In the genomic region with DNA sequence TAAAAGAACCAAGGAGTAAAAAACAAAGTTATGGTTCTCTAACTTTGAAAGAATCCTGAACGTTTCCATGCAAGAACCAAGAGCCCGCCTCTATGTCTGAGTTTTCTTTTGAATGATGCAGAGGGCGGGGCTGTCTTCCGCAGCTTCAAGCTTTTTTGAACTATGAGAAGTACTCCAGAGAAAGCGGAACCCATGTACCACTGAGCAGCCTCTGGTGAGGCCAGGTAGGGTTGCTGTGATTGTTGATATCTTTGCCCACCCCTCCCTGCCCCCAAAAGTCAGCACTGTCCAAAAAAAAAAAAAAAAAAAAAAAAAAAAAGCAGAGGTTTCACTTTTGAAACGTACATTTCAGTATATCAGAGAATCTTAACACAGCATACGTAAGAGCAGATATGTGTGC, we compare ENCODE assay signal across 10 mouse cellular contexts.
DNase-seq lines count a peak whose midpoint lies in the region; ATAC-seq and TF ChIP-seq lines count a peak whose summit lies in the region.
"Had no signal": no experiment of that assay in that cellular context is flagged by ENCODE, and none has a peak within 500 bp of the region (broad histone marks: within the 10 kb centered on the region; RNA-seq: fewer than 3 reads in every experiment).

No protein-coding gene starts in this region.

- no peak overlapping the region for H3K9ac ChIP-seq in kidney, embryonic 16.5 days (replicated peaks; ENCODE audit: low read length)
- H3K9ac ChIP-seq in stomach, postnatal 0 days (ENCODE audit: low read length): no peak overlapping the region
- H3K9ac ChIP-seq in intestine, embryonic 16.5 days (ENCODE audit: low read depth, low read length): no peak overlapping the region

- peak overlapping the region; percentile 64; the same call in 1 of the 2 replicates for H3K27ac ChIP-seq in kidney, embryonic 16.5 days (ENCODE audit: low read length)
- H3K27ac ChIP-seq in stomach, postnatal 0 days (replicated peaks): peak overlapping the region; percentile 83
- no peak overlapping the region for H3K27ac ChIP-seq in intestine, embryonic 16.5 days (ENCODE audit: low read length)

- TF ChIP-seq CTCF in lung, adult 2 months (IDR thresholded peaks at IDR 0.05; ENCODE audit: insufficient read depth, low read length): no peak
- no peak for TF ChIP-seq CTCF in stomach, postnatal 0 days (IDR thresholded peaks at IDR 0.05; ENCODE audit: low read depth)

- ATAC-seq in kidney, embryonic 16.5 days (ENCODE audit: low FRiP score, low TSS enrichment): no peak
- no peak for ATAC-seq in stomach, postnatal 0 days (ENCODE audit: low FRiP score, low TSS enrichment)
- ATAC-seq in intestine, embryonic 16.5 days: no peak
- no peak for ATAC-seq in erythroblast, adult 5-6 weeks (replicated peaks; ENCODE audit: low FRiP score, poor library complexity, severe bottlenecking)

- TF ChIP-seq EP300 in stomach, postnatal 0 days (optimal IDR thresholded peaks at IDR 0.05): no peak

- DNase-seq in kidney, adult 9 months: no peak
- DNase-seq in c-Kit-positive CD71-negative TER-119-negative erythroid progenitor cells, embryonic 14.5 days (ENCODE audit: low read depth): peak; percentile 42
- no peak for DNase-seq in lung, adult 2 months
- no peak for DNase-seq in stomach, postnatal 0 days (ENCODE audit: low spot score)
- DNase-seq in left cerebral cortex, adult 18-20 months (ENCODE audit: low spot score in 2 of 2): no peak

- 68% methylated on average over 7 of the region's 7 CpGs for WGBS in kidney, embryonic 16.5 days
- WGBS in lung, adult 2 months: 13% methylated on average over 7 of the region's 7 CpGs
- 34% methylated on average over 7 of the region's 7 CpGs for WGBS in stomach, postnatal 0 days
- 55% methylated on average over 7 of the region's 7 CpGs for WGBS in intestine, embryonic 16.5 days

- TF ChIP-seq POLR2A in lung, adult 2 months (IDR thresholded peaks at IDR 0.05; ENCODE audit: borderline replicate concordance, extremely low read depth, low read depth, low read length): no peak

- no peak overlapping the region for H3K4me3 ChIP-seq in kidney, embryonic 16.5 days (ENCODE audit: low read length)
- peak overlapping the region; percentile 37 for H3K4me3 ChIP-seq in lung, adult 2 months (replicated peaks; ENCODE audit: extremely low read depth, low read depth, low read length)
- no peak overlapping the region for H3K4me3 ChIP-seq in stomach, postnatal 0 days (ENCODE audit: low read depth, low read length)
- no peak overlapping the region for H3K4me3 ChIP-seq in intestine, embryonic 16.5 days (ENCODE audit: low read length)
- H3K4me3 ChIP-seq: erythroblast, embryonic 14.5 days; left cerebral cortex, adult 2 months had no signal

- H3K36me3 ChIP-seq in kidney, embryonic 16.5 days (ENCODE audit: insufficient read depth, low read length): no peaks in the 10 kb centered on the region
- H3K36me3 ChIP-seq in stomach, postnatal 0 days (ENCODE audit: control insufficient read depth, insufficient read depth, low read length): no peaks in the 10 kb centered on the region
- no peaks in the 10 kb centered on the region for H3K36me3 ChIP-seq in intestine, embryonic 16.5 days (ENCODE audit: control insufficient read depth, insufficient read depth, low read length)

- H3K27me3 ChIP-seq in kidney, embryonic 16.5 days (ENCODE audit: insufficient read depth, low read length): no peaks in the 10 kb centered on the region
- H3K27me3 ChIP-seq in stomach, postnatal 0 days (ENCODE audit: control insufficient read depth, insufficient read depth, low read length): no peaks in the 10 kb centered on the region
- H3K27me3 ChIP-seq in intestine, embryonic 16.5 days (replicated peaks; ENCODE audit: control insufficient read depth, insufficient read depth, low read length): no peaks in the 10 kb centered on the region

- no peak overlapping the region for H3K4me2 ChIP-seq in kidney, embryonic 16.5 days (replicated peaks; ENCODE audit: low read depth, low read length)
- peak overlapping the region; percentile 21 for H3K4me2 ChIP-seq in stomach, postnatal 0 days (replicated peaks; ENCODE audit: low read depth)
- no peak overlapping the region for H3K4me2 ChIP-seq in intestine, embryonic 16.5 days (ENCODE audit: low read depth, low read length)

- H3K9me3 ChIP-seq in kidney, embryonic 16.5 days (ENCODE audit: low read length): no peaks in the 10 kb centered on the region
- H3K9me3 ChIP-seq in stomach, postnatal 0 days (ENCODE audit: control insufficient read depth, low read length): no peaks in the 10 kb centered on the region
- H3K9me3 ChIP-seq in intestine, embryonic 16.5 days (ENCODE audit: control insufficient read depth, low read length): no peaks in the 10 kb centered on the region

- peaks cover 36% of the 10 kb centered on the region for H3K4me1 ChIP-seq in kidney, embryonic 16.5 days (ENCODE audit: insufficient read depth, low read length)
- H3K4me1 ChIP-seq in lung, adult 2 months (ENCODE audit: control insufficient read depth, insufficient read depth, low read length): peaks cover 17% of the 10 kb centered on the region
- peaks cover 11% of the 10 kb centered on the region for H3K4me1 ChIP-seq in stomach, postnatal 0 days (replicated peaks; ENCODE audit: control insufficient read depth, insufficient read depth)
- H3K4me1 ChIP-seq in intestine, embryonic 16.5 days (ENCODE audit: control insufficient read depth, insufficient read depth, low read length): peaks cover 20% of the 10 kb centered on the region
